Mouse (Mus musculus) C2C12 (cell line): ENCODE measurements around the gene Zcwpw1. TPM values are rescaled to one million over a fixed set of nuclear protein-coding genes. Genes with fewer than 3 reads are reported as not detected.

ENCODE experiments used
- polyA plus RNA-seq: library from polyadenylated mRNA; unstranded; fragments of >200 nt; fragmentation: generic; extraction: Trizol; gene quantifications from one replicate; pipeline ENCODE4 v1.2.1, GENCODE M21; 2012; ENCODE audit warnings: missing spikeins

Gene Zcwpw1
- polyA plus RNA-seq, 1 experiment = 0.73 TPM

Other genes starting within 250 kb of the Zcwpw1 start
- not detected for gene Actl6b, start 234.3 kb upstream of the Zcwpw1 start, polyA plus RNA-seq
- 0.14 TPM for gene Tfr2, start 218.0 kb upstream of the Zcwpw1 start, polyA plus RNA-seq
- 28.6 TPM for gene Mospd3, start 186.7 kb upstream of the Zcwpw1 start, polyA plus RNA-seq
- gene Pcolce, start 174.0 kb upstream of the Zcwpw1 start, polyA plus RNA-seq = 651 TPM
- gene Fbxo24, start 158.8 kb upstream of the Zcwpw1 start, polyA plus RNA-seq = 0.29 TPM
- 27.5 TPM for gene Lrch4, start 158.7 kb upstream of the Zcwpw1 start, polyA plus RNA-seq
- 5.0 TPM for gene Gm20605, start 158.6 kb upstream of the Zcwpw1 start, polyA plus RNA-seq
- 4.4 TPM for gene Sap25, start 146.5 kb upstream of the Zcwpw1 start, polyA plus RNA-seq
- gene Irs3, start 142.1 kb upstream of the Zcwpw1 start, polyA plus RNA-seq = 0.05 TPM
- gene Agfg2, start 103.1 kb upstream of the Zcwpw1 start, polyA plus RNA-seq = 15.6 TPM
- 3.6 TPM for gene Nyap1, start 46.2 kb upstream of the Zcwpw1 start, polyA plus RNA-seq
- gene Tsc22d4, start 42.1 kb upstream of the Zcwpw1 start, polyA plus RNA-seq = 32.4 TPM
- 42.7 TPM for gene Ppp1r35, start 8.9 kb upstream of the Zcwpw1 start, polyA plus RNA-seq
- 44.6 TPM for gene Mepce, start 143 bp upstream of the Zcwpw1 start, polyA plus RNA-seq
- 0.06 TPM for gene Pilra, start 48.5 kb downstream of the Zcwpw1 start, polyA plus RNA-seq
- not detected for gene Pilrb1, start 70.3 kb downstream of the Zcwpw1 start, polyA plus RNA-seq
- gene Pilrb2, start 84.0 kb downstream of the Zcwpw1 start, polyA plus RNA-seq = not detected
- not detected for gene Cyp3a13, start 133.8 kb downstream of the Zcwpw1 start, polyA plus RNA-seq
- gene Gjc3, start 175.3 kb downstream of the Zcwpw1 start, polyA plus RNA-seq = not detected
- not detected for gene Azgp1, start 193.7 kb downstream of the Zcwpw1 start, polyA plus RNA-seq
- gene Smok3a, start 233.5 kb downstream of the Zcwpw1 start, polyA plus RNA-seq = not detected
- gene Smok3b, start 233.6 kb downstream of the Zcwpw1 start, polyA plus RNA-seq = not detected